Mouse (Mus musculus): ENCODE measurements around the gene Rhbg. TPM values are rescaled to one million over a fixed set of nuclear protein-coding genes. Genes with fewer than 3 reads are reported as not detected.

Rhbg gene
- total RNA-seq, 2 experiments from 2014 or later, result not detected

- no peak for DNase-seq (ENCODE audit: low spot score in 2 of 2)
Observed at GRCm38 (mm10) chr3:88262346-88262745, 7.8 kb upstream of the Rhbg start.

GRCm38 (mm10) chr3:88256382-88256781 lies 1.9 kb upstream of the Rhbg start:
- no peak for DNase-seq (ENCODE audit: low spot score in 2 of 2)

- no peak for DNase-seq (ENCODE audit: low spot score in 2 of 2)
Observed at GRCm38 (mm10) chr3:88255950-88256349, 1.4 kb upstream of the Rhbg start.

- DNase-seq (ENCODE audit: low spot score in 2 of 2), result no peak
Observed at GRCm38 (mm10) chr3:88252739-88253138, 1.8 kb downstream of the Rhbg start.

GRCm38 (mm10) chr3:88248406-88248805 lies 6.1 kb downstream of the Rhbg start:
- DNase-seq (ENCODE audit: low spot score in 2 of 2), result no peak

- no peak for DNase-seq (ENCODE audit: low spot score in 2 of 2)
Observed at GRCm38 (mm10) chr3:88247666-88248065, 6.8 kb downstream of the Rhbg start.

- peak; percentile 67 for DNase-seq (ENCODE audit: low spot score in 2 of 2)
Observed at GRCm38 (mm10) chr3:88245811-88246210, 8.7 kb downstream of the Rhbg start.

- DNase-seq (ENCODE audit: low spot score in 2 of 2), result peak; percentile 62 to 64
Observed at GRCm38 (mm10) chr3:88244071-88244470, 10.4 kb downstream of the Rhbg start.

GRCm38 (mm10) chr3:88242531-88242930 lies 12.0 kb downstream of the Rhbg start:
- peak; percentile 82 to 88 for DNase-seq (ENCODE audit: low spot score in 2 of 2)

GRCm38 (mm10) chr3:88241045-88241786 lies 13.3 kb downstream of the Rhbg start:
- peak in 1 of 2 experiments; percentile 25 for DNase-seq (ENCODE audit: low spot score in 2 of 2)

- DNase-seq (ENCODE audit: low spot score in 2 of 2), result peak in 1 of 2 experiments; percentile 46
Observed at GRCm38 (mm10) chr3:88239446-88239845, 15.1 kb downstream of the Rhbg start.

- peak; percentile 43 to 69 for DNase-seq (ENCODE audit: low spot score in 2 of 2)
Observed at GRCm38 (mm10) chr3:88238866-88239391, 15.6 kb downstream of the Rhbg start.

- DNase-seq (ENCODE audit: low spot score in 2 of 2), result no peak
Observed at GRCm38 (mm10) chr3:88237556-88238194, 16.8 kb downstream of the Rhbg start.

- no peak for DNase-seq (ENCODE audit: low spot score in 2 of 2)
Observed at GRCm38 (mm10) chr3:88237161-88237555, 17.4 kb downstream of the Rhbg start.

- DNase-seq (ENCODE audit: low spot score in 2 of 2), result no peak
Observed at GRCm38 (mm10) chr3:88235616-88236015, 18.9 kb downstream of the Rhbg start.

GRCm38 (mm10) chr3:88235216-88235615 lies 19.3 kb downstream of the Rhbg start:
- peak in 1 of 2 experiments; percentile 20 for DNase-seq (ENCODE audit: low spot score in 2 of 2)

GRCm38 (mm10) chr3:88234041-88234440 lies 20.5 kb downstream of the Rhbg start:
- no peak for DNase-seq (ENCODE audit: low spot score in 2 of 2)

- DNase-seq (ENCODE audit: low spot score in 2 of 2), result peak in 1 of 2 experiments; percentile 47
Observed at GRCm38 (mm10) chr3:88232851-88233649, 21.5 kb downstream of the Rhbg start.

- peak; percentile 75 to 89 for DNase-seq (ENCODE audit: low spot score in 2 of 2)
Observed at GRCm38 (mm10) chr3:88232301-88232702, 22.2 kb downstream of the Rhbg start.

- DNase-seq (ENCODE audit: low spot score in 2 of 2), result peak; percentile 54 to 67
Observed at GRCm38 (mm10) chr3:88231061-88231641, 23.4 kb downstream of the Rhbg start.
